Mouse (Mus musculus) limb, embryonic 15.5 days (tissue): ENCODE results near the gene Por. TPM values are rescaled to one million over a fixed set of nuclear protein-coding genes. Genes with fewer than 3 reads are reported as not detected.

Source experiments
- ATAC-seq: fragments of 200-750 bp; cut with Nextera tagmentation; 2 replicates; pipeline ENCODE4 v1.8.0; 2017; ENCODE audit warnings: low read depth, moderate TSS enrichment; ENCODE audit not compliant: insufficient number of reproducible peaks, low FRiP score, low TSS enrichment
- H3K27ac ChIP-seq: fragments of 300-500 bp; sonication (generic); 2 replicates; pipeline ENCODE4 v1.5.1; 2015; ENCODE audit warnings: moderate library complexity, mild to moderate bottlenecking, inconsistent platforms
- H3K27me3 ChIP-seq: fragments of 300-500 bp; sonication (generic); 2 replicates; pipeline ENCODE4 v1.6.1; 2015; ENCODE audit warnings: inconsistent platforms
- H3K36me3 ChIP-seq: fragments of 300-500 bp; sonication (generic); 2 replicates; pipeline ENCODE4 v1.6.1; 2015; ENCODE audit warnings: inconsistent platforms
- H3K4me1 ChIP-seq: fragments of 300-500 bp; sonication (generic); 2 replicates; pipeline ENCODE4 v1.6.1; 2015; ENCODE audit warnings: inconsistent platforms
- H3K4me2 ChIP-seq: fragments of 300-500 bp; sonication (generic); 2 replicates; pipeline ENCODE4 v1.6.1; 2015; ENCODE audit warnings: mild to moderate bottlenecking, inconsistent platforms
- H3K4me3 ChIP-seq: fragments of 300-500 bp; sonication (generic); 2 replicates; pipeline ENCODE4 v1.5.1; 2015; ENCODE audit warnings: mild to moderate bottlenecking, inconsistent platforms
- H3K9ac ChIP-seq: fragments of 300-500 bp; sonication (generic); 2 replicates; pipeline ENCODE4 v1.6.1; 2015; ENCODE audit warnings: inconsistent platforms
- H3K9me3 ChIP-seq: fragments of 300-500 bp; sonication (generic); 2 replicates; pipeline ENCODE4 v1.6.1; 2016; ENCODE audit warnings: inconsistent platforms
- WGBS: fragments of 180-500 bp; shearing (Covaris S2); methylation state at CpG from one replicate; pipeline ENCODE4 v1.1.7; 2015; 5-methylcytosine and 5-hydroxymethylcytosine counted together
- polyA plus RNA-seq: library from polyadenylated mRNA; unstranded; fragments of >200 nt; fragmentation: Nextera tagmentation; extraction: Ambion mirVana; gene quantifications from 2 replicates; pipeline ENCODE4 v1.2.1, GENCODE M21; 2015

Por gene
- polyA plus RNA-seq, 1 experiment from 2014 or later: 93.7 TPM

- Histone ChIP-seq H3K9me3 (no peaks in the 10 kb centered on the region), H3K27ac (no peak overlapping the region), H3K36me3 (no peaks in the 10 kb centered on the region), H3K4me1 (no peaks in the 10 kb centered on the region), H3K27me3 (no peaks in the 10 kb centered on the region), H3K4me2 (no peak overlapping the region), H3K9ac (no peak overlapping the region), H3K4me3 (no peak overlapping the region)
- 92% methylated on average over 5 of the region's 5 CpGs for WGBS
- no peak for ATAC-seq
Observed at GRCm38 (mm10) chr5:135682009-135682408, 12.2 kb downstream of the Por start.

- ATAC-seq: no peak
- Histone ChIP-seq H3K9me3 (no peaks in the 10 kb centered on the region), H3K4me2 (no peak overlapping the region), H3K4me3 (no peak overlapping the region), H3K4me1 (no peaks in the 10 kb centered on the region), H3K9ac (no peak overlapping the region), H3K36me3 (no peaks in the 10 kb centered on the region), H3K27ac (no peak overlapping the region), H3K27me3 (no peaks in the 10 kb centered on the region)
- 85% methylated on average over 12 of the region's 12 CpGs for WGBS
Observed at GRCm38 (mm10) chr5:135682942-135683570, 13.2 kb downstream of the Por start.

- peak overlapping the region; percentile 92 for H3K4me2 ChIP-seq
- ATAC-seq: no peak
- H3K4me1 ChIP-seq: peaks cover 20% of the 10 kb centered on the region
- H3K36me3 ChIP-seq: no peaks in the 10 kb centered on the region
- H3K9me3 ChIP-seq: no peaks in the 10 kb centered on the region
- H3K9ac ChIP-seq: no peak overlapping the region
- no peak overlapping the region for H3K4me3 ChIP-seq
- 86% methylated on average over 5 of the region's 5 CpGs for WGBS
- no peak overlapping the region for H3K27ac ChIP-seq
- no peaks in the 10 kb centered on the region for H3K27me3 ChIP-seq
Observed at GRCm38 (mm10) chr5:135690401-135690800, 20.6 kb downstream of the Por start.

GRCm38 (mm10) chr5:135691266-135691665 lies 21.4 kb downstream of the Por start:
- no peaks in the 10 kb centered on the region for H3K27me3 ChIP-seq
- H3K4me1 ChIP-seq: peaks cover 22% of the 10 kb centered on the region
- H3K27ac ChIP-seq: no peak overlapping the region
- ATAC-seq: no peak
- H3K4me3 ChIP-seq: no peak overlapping the region
- H3K36me3 ChIP-seq: no peaks in the 10 kb centered on the region
- H3K9me3 ChIP-seq: no peaks in the 10 kb centered on the region
- H3K9ac ChIP-seq: no peak overlapping the region
- no peak overlapping the region for H3K4me2 ChIP-seq
- 84% methylated on average over 4 of the region's 4 CpGs for WGBS

GRCm38 (mm10) chr5:135693281-135693853 lies 23.5 kb downstream of the Por start:
- H3K27ac ChIP-seq: no peak overlapping the region
- no peak overlapping the region for H3K4me3 ChIP-seq
- H3K27me3 ChIP-seq: no peaks in the 10 kb centered on the region
- H3K9me3 ChIP-seq: no peaks in the 10 kb centered on the region
- ATAC-seq: no peak
- H3K36me3 ChIP-seq: no peaks in the 10 kb centered on the region
- no peak overlapping the region for H3K9ac ChIP-seq
- H3K4me1 ChIP-seq: peaks cover 21% of the 10 kb centered on the region
- 94% methylated on average over 5 of the region's 5 CpGs for WGBS
- H3K4me2 ChIP-seq: no peak overlapping the region

GRCm38 (mm10) chr5:135695277-135695721 lies 25.5 kb downstream of the Por start:
- Histone ChIP-seq H3K9ac (no peak overlapping the region), H3K36me3 (0 out of 2 replicates have a peak, but pooled peaks cover 7% of the 10 kb centered on the region), H3K9me3 (no peaks in the 10 kb centered on the region), H3K27ac (no peak overlapping the region), H3K27me3 (no peaks in the 10 kb centered on the region), H3K4me2 (no peak overlapping the region), H3K4me3 (no peak overlapping the region), H3K4me1 (peaks cover 11% of the 10 kb centered on the region)
- WGBS: 43% methylated on average over 7 of the region's 7 CpGs
- no peak for ATAC-seq

- H3K36me3 ChIP-seq: 0 out of 2 replicates have a peak, but pooled peaks cover 14% of the 10 kb centered on the region
- no peaks in the 10 kb centered on the region for H3K27me3 ChIP-seq
- no peaks in the 10 kb centered on the region for H3K9me3 ChIP-seq
- peaks cover 9% of the 10 kb centered on the region; the same call in 1 of the 2 replicates for H3K4me1 ChIP-seq
- WGBS: 87% methylated on average over 5 of the region's 5 CpGs
- H3K4me2 ChIP-seq: no peak overlapping the region
- no peak for ATAC-seq
- H3K9ac ChIP-seq: no peak overlapping the region
- no peak overlapping the region for H3K27ac ChIP-seq
- no peak overlapping the region for H3K4me3 ChIP-seq
Observed at GRCm38 (mm10) chr5:135697711-135698111, 27.9 kb downstream of the Por start.

GRCm38 (mm10) chr5:135701601-135702000 lies 31.8 kb downstream of the Por start:
- Histone ChIP-seq H3K27me3 (no peaks in the 10 kb centered on the region), H3K4me2 (no peak overlapping the region), H3K4me1 (no peaks in the 10 kb centered on the region), H3K27ac (no peak overlapping the region), H3K9ac (no peak overlapping the region), H3K9me3 (no peaks in the 10 kb centered on the region), H3K36me3 (peaks cover 22% of the 10 kb centered on the region), H3K4me3 (no peak overlapping the region)
- ATAC-seq: no peak
- 93% methylated on average over 4 of the region's 4 CpGs for WGBS

- H3K36me3 ChIP-seq: peaks cover 27% of the 10 kb centered on the region
- no peak overlapping the region for H3K4me2 ChIP-seq
- H3K9me3 ChIP-seq: no peaks in the 10 kb centered on the region
- H3K27me3 ChIP-seq: no peaks in the 10 kb centered on the region
- 89% methylated on average over 6 of the region's 6 CpGs for WGBS
- H3K9ac ChIP-seq: no peak overlapping the region
- H3K4me1 ChIP-seq: no peaks in the 10 kb centered on the region
- ATAC-seq: no peak
- no peak overlapping the region for H3K27ac ChIP-seq
- H3K4me3 ChIP-seq: no peak overlapping the region
Observed at GRCm38 (mm10) chr5:135702190-135702589, 32.4 kb downstream of the Por start.

GRCm38 (mm10) chr5:135702682-135703192 lies 32.9 kb downstream of the Por start:
- Histone ChIP-seq H3K27me3 (no peaks in the 10 kb centered on the region), H3K4me2 (no peak overlapping the region), H3K9me3 (no peaks in the 10 kb centered on the region), H3K27ac (no peak overlapping the region), H3K9ac (no peak overlapping the region), H3K36me3 (peaks cover 32% of the 10 kb centered on the region), H3K4me1 (no peaks in the 10 kb centered on the region), H3K4me3 (no peak overlapping the region)
- no peak for ATAC-seq
- WGBS: 75% methylated on average over 15 of the region's 15 CpGs

GRCm38 (mm10) chr5:135703431-135703830 lies 33.6 kb downstream of the Por start:
- WGBS: 90% methylated on average over 7 of the region's 7 CpGs
- Histone ChIP-seq H3K4me1 (no peaks in the 10 kb centered on the region), H3K4me2 (no peak overlapping the region), H3K9ac (no peak overlapping the region), H3K4me3 (no peak overlapping the region), H3K27me3 (no peaks in the 10 kb centered on the region), H3K27ac (no peak overlapping the region), H3K36me3 (peaks cover 32% of the 10 kb centered on the region), H3K9me3 (no peaks in the 10 kb centered on the region)
- ATAC-seq: no peak

GRCm38 (mm10) chr5:135705383-135705782 lies 35.5 kb downstream of the Por start:
- H3K36me3 ChIP-seq: peaks cover 24% of the 10 kb centered on the region
- no peak overlapping the region for H3K27ac ChIP-seq
- ATAC-seq: no peak
- H3K27me3 ChIP-seq: no peaks in the 10 kb centered on the region
- WGBS: 91% methylated on average over 4 of the region's 4 CpGs
- no peak overlapping the region for H3K4me3 ChIP-seq
- H3K9ac ChIP-seq: no peak overlapping the region
- no peaks in the 10 kb centered on the region for H3K9me3 ChIP-seq
- no peaks in the 10 kb centered on the region for H3K4me1 ChIP-seq
- H3K4me2 ChIP-seq: no peak overlapping the region
